Mouse (Mus musculus) adrenal gland, adult 10 weeks (tissue): ENCODE measurements around the gene Cox7a1. TPM values are rescaled to one million over a fixed set of nuclear protein-coding genes. Genes with fewer than 3 reads are reported as not detected.

Source experiments
- polyA plus RNA-seq: library from polyadenylated mRNA; stranded (reverse); fragments of 350-450 nt; fragmentation: Illumina TruSeq; extraction: RNeasy Lipid Tissue Mini Kit (QIAGEN cat#74804); gene quantifications from one replicate; pipeline ENCODE4 v1.2.3, GENCODE M21; 2014; ENCODE audit warnings: low read depth, low replicate concordance

The Cox7a1 gene
- polyA plus RNA-seq: 2.9 TPM

GRCm38 (mm10) chr7:30183879-30184289, at the start of gene Cox7a1:
Gene Cox7a1 (plus strand): TSS chr7:30184144.

GRCm38 (mm10) chr7:30169583-30170282, 14.2 kb upstream of the Cox7a1 start, which contains the start of gene Zfp146:
Gene Zfp146 (minus strand): TSS chr7:30169750.

GRCm38 (mm10) chr7:30198481-30198971, 14.6 kb downstream of the Cox7a1 start, which contains the start of gene Capns1:
Gene Capns1 (minus strand): TSS chr7:30198811.

GRCm38 (mm10) chr7:30231669-30232454, 47.9 kb downstream of the Cox7a1 start, which contains the start of the genes Polr2i and Tbcb:
Gene Polr2i (plus strand): TSS chr7:30231948.
Gene Tbcb (minus strand): TSS chr7:30232272.

GRCm38 (mm10) chr7:30235625-30236024, 51.7 kb downstream of the Cox7a1 start, which contains the start of gene Ovol3:
Gene Ovol3 (minus strand): TSS chr7:30235725.

Other genes with a start within 250 kb of the Cox7a1 start
- gene Zfp74, start 230.1 kb upstream of the Cox7a1 start, polyA plus RNA-seq: 20.8 TPM
- 5.6 TPM for gene Zfp568, start 200.2 kb upstream of the Cox7a1 start, polyA plus RNA-seq
- gene Zfp14, start 132.8 kb upstream of the Cox7a1 start, polyA plus RNA-seq: 7.2 TPM
- 1.8 TPM for gene Zfp82, start 111.2 kb upstream of the Cox7a1 start, polyA plus RNA-seq
- not detected for gene Gm26920, start 93.7 kb upstream of the Cox7a1 start, polyA plus RNA-seq
- gene Zfp566, start 93.6 kb upstream of the Cox7a1 start, polyA plus RNA-seq: 2.0 TPM
- gene Zfp260, start 89.4 kb upstream of the Cox7a1 start, polyA plus RNA-seq: 142 TPM
- gene Zfp382, start 62.2 kb upstream of the Cox7a1 start, polyA plus RNA-seq: 3.9 TPM
- 49.5 TPM for gene Zfp146, start 14.4 kb upstream of the Cox7a1 start, polyA plus RNA-seq
- 171 TPM for gene Capns1, start 14.7 kb downstream of the Cox7a1 start, polyA plus RNA-seq
- not detected for gene Polr2i, start 47.8 kb downstream of the Cox7a1 start, polyA plus RNA-seq
- gene Tbcb, start 48.1 kb downstream of the Cox7a1 start, polyA plus RNA-seq: 7.1 TPM
- gene Ovol3, start 51.6 kb downstream of the Cox7a1 start, polyA plus RNA-seq: not detected
- not detected for gene Thap8, start 96.0 kb downstream of the Cox7a1 start, polyA plus RNA-seq
- 0.12 TPM for gene Wdr62, start 96.3 kb downstream of the Cox7a1 start, polyA plus RNA-seq
- 14.6 TPM for gene Clip3, start 107.6 kb downstream of the Cox7a1 start, polyA plus RNA-seq
- gene Alkbh6, start 124.6 kb downstream of the Cox7a1 start, polyA plus RNA-seq: 5.4 TPM
- 2.3 TPM for gene Syne4, start 130.7 kb downstream of the Cox7a1 start, polyA plus RNA-seq
- gene E130208F15Rik, start 137.6 kb downstream of the Cox7a1 start, polyA plus RNA-seq: 1.2 TPM
- 3.0 TPM for gene Sdhaf1, start 139.8 kb downstream of the Cox7a1 start, polyA plus RNA-seq
- gene Lrfn3, start 178.6 kb downstream of the Cox7a1 start, polyA plus RNA-seq: 1.4 TPM
- 3.2 TPM for gene Tyrobp, start 229.6 kb downstream of the Cox7a1 start, polyA plus RNA-seq
- gene Hcst, start 235.7 kb downstream of the Cox7a1 start, polyA plus RNA-seq: not detected
- not detected for gene Nfkbid, start 237.6 kb downstream of the Cox7a1 start, polyA plus RNA-seq